Mouse (Mus musculus): ENCODE results near the gene Pmepa1. TPM values are rescaled to one million over a fixed set of nuclear protein-coding genes. Genes with fewer than 3 reads are reported as not detected.

Gene Pmepa1
- polyA plus RNA-seq (2017; shearing (Covaris generic)) = 15.7 TPM

DNA sequence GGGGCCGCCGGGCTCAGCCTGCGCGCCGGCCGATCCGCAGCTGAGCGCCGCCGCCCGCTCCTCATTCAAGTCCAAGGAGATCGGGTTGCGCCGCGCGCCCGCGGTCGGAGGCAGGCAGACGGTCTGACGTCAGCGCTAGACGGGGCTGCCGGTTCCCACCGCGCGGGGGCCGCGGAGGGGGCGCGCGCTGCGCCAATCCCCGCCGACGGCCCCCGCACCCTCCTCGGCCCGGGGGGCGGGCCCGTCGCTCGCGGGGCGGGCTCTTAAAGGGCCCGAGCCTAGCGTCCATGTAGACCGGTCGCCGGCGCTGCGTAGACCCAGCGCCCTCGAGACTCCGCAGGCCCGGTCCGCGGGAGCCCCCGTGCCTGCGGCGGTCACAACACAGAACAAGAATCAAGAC is at the start of gene Pmepa1:
Pmepa1 (minus strand) TSS at position 125 of the 400 bp plus-strand sequence.

DNA sequence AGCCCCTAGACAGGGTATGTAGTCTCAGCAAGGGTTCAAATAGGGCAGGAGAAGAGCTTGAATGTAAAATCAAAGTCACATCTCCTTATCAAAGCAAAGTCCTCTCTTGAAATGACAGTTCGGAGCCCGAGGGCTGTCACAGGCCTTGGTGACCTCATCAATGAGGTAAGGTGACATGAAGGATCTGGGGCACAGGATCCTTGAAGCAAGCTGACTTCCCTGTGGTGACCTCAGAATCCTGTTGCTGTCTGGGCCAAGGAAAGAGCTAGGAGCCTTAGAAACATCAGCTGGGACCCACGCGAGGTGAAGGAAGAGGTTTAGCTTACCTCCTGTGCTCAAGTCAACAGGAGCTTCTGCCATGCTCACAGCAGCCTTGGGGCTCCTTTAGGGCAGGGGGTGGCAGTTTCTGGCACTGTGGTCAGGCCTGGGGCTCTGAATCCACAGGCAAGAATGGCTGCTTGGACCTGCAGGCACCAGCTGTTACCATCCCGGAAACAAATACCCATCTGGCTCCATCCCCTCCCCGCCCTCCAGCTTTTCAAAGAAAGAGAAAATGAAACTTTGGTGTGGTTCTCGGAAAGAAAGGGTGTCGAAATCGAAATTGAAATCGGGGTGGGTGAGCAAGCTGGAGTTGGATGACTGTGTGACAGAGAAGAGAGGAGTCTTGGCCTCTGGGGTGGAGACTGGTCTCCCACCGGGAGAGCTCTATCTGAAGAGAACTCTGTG is 57.8 kb downstream of the Pmepa1 start, which contains the start of gene Zbp1:
Zbp1 (minus strand) TSS at position 508 of the 726 bp plus-strand sequence.

Other genes starting within 250 kb of the Pmepa1 start
- gene Ctcfl, start 157.0 kb downstream of the Pmepa1 start, polyA plus RNA-seq (2017; shearing (Covaris generic)) = 0.16 TPM
- 0.38 TPM for gene Pck1, start 123.5 kb downstream of the Pmepa1 start, polyA plus RNA-seq (2017; shearing (Covaris generic))
- 61.9 TPM for gene Zbp1, start 57.6 kb downstream of the Pmepa1 start, polyA plus RNA-seq (2017; shearing (Covaris generic))
- gene 1700021F07Rik, start 246.1 kb upstream of the Pmepa1 start, polyA plus RNA-seq (2017; shearing (Covaris generic)) = not detected

Data from effector memory CD4-positive, alpha-beta T cell, adult 7 months (primary cell).